10 mouse cellular contexts compared by ENCODE assay signal in the genomic region with DNA sequence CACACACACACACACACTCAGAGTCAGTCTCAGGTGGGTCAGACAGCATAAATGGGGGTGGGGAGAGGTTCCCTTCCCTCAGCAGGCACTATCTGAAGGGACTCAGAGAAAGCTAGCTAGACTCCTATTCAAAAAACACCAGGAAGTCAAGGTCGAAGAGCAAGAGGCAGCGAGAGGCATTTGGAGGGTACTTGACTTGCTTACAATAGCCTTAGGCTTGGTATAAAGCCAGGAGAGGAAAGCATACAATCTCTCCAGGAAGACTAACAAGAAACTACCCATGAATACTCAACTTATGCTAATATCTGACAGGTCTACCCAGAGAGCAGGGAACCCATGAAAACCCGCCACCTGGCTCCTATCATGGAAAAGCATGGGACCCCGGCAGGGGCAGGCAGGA.
DNase-seq lines count a peak whose midpoint lies in the region; ATAC-seq and TF ChIP-seq lines count a peak whose summit lies in the region.
"Had no signal": no experiment of that assay in that cellular context is flagged by ENCODE, and none has a peak within 500 bp of the region (broad histone marks: within the 10 kb centered on the region; RNA-seq: fewer than 3 reads in every experiment).

No protein-coding gene starts in this region.

- no peak for TF ChIP-seq CTCF in kidney, adult 2 months (conservative IDR thresholded peaks at IDR 0.05; ENCODE audit: insufficient read depth, insufficient read length, low read depth, low read length)

- H3K27me3 ChIP-seq in erythroblast, embryonic 14.5 days (ENCODE audit: control insufficient read depth), result no peaks in the 10 kb centered on the region
- no peaks in the 10 kb centered on the region for H3K27me3 ChIP-seq in kidney, adult 2 months (replicated peaks; ENCODE audit: control insufficient read depth, insufficient read depth, low read length)
- H3K27me3 ChIP-seq in heart, embryonic 16.5 days (ENCODE audit: control insufficient read depth, insufficient read depth, low read length), result no peaks in the 10 kb centered on the region
- no peaks in the 10 kb centered on the region for H3K27me3 ChIP-seq in lung, embryonic 16.5 days (ENCODE audit: control insufficient read depth, insufficient read depth, low read depth, low read length)
- no peaks in the 10 kb centered on the region for H3K27me3 ChIP-seq in limb, embryonic 10.5 days (ENCODE audit: low read depth, poor library complexity, severe bottlenecking)
- no peaks in the 10 kb centered on the region for H3K27me3 ChIP-seq in midbrain, embryonic 11.5 days (ENCODE audit: control insufficient read depth, insufficient read depth, low read length)

- 38% methylated on average over 4 of the region's 4 CpGs for WGBS in kidney, adult 2 months
- 50% methylated on average over 4 of the region's 4 CpGs for WGBS in heart, embryonic 16.5 days
- whole genome bisulfite sequencing in lung, embryonic 16.5 days, result 55% methylated on average over 4 of the region's 4 CpGs
- WGBS in limb, embryonic 10.5 days, result 83% methylated on average over 4 of the region's 4 CpGs
- WGBS in midbrain, embryonic 11.5 days, result 85% methylated on average over 4 of the region's 4 CpGs

- TF ChIP-seq POLR2A in kidney, adult 2 months (IDR thresholded peaks at IDR 0.05; ENCODE audit: low read depth, low read length), result no peak

- peak; percentile 54 for DNase-seq in kidney, adult 2 months
- no peak for DNase-seq in kidney, postnatal 10 days
- DNase-seq in limb, embryonic 10.5 days (ENCODE audit: low spot score), result no peak
- DNase-seq in midbrain, embryonic 11.5 days (ENCODE audit: low spot score, missing footprints), result no peak
- DNase-seq: cerebellum, adult 11-12 months had no signal

- H3K4me2 ChIP-seq in heart, embryonic 16.5 days (ENCODE audit: low read depth, low read length), result no peak overlapping the region
- no peak overlapping the region for H3K4me2 ChIP-seq in lung, embryonic 16.5 days (ENCODE audit: low read depth, low read length)
- H3K4me2 ChIP-seq in midbrain, embryonic 11.5 days, result no peak overlapping the region

- H3K9ac ChIP-seq in heart, embryonic 16.5 days (ENCODE audit: low read length), result 0 out of 2 replicates have a peak overlapping the region, but pooled peaks have one; percentile 18
- H3K9ac ChIP-seq in lung, embryonic 16.5 days (ENCODE audit: low read length), result no peak overlapping the region
- no peak overlapping the region for H3K9ac ChIP-seq in midbrain, embryonic 11.5 days (ENCODE audit: low read length)

- H3K4me3 ChIP-seq in erythroblast, embryonic 14.5 days (replicated peaks), result peak overlapping the region; percentile 10
- no peak overlapping the region for H3K4me3 ChIP-seq in kidney, adult 2 months (ENCODE audit: insufficient read depth, low read depth, low read length)
- H3K4me3 ChIP-seq in heart, embryonic 16.5 days (ENCODE audit: low read length), result no peak overlapping the region
- no peak overlapping the region for H3K4me3 ChIP-seq in lung, embryonic 16.5 days (ENCODE audit: low read length)
- H3K4me3 ChIP-seq in limb, embryonic 10.5 days, result no peak overlapping the region
- H3K4me3 ChIP-seq in midbrain, embryonic 11.5 days (ENCODE audit: low read depth, low read length), result no peak overlapping the region

- ATAC-seq in erythroblast, adult 5-6 weeks (replicated peaks; ENCODE audit: low FRiP score, poor library complexity, severe bottlenecking), result no peak
- ATAC-seq in heart, embryonic 16.5 days (replicated peaks; ENCODE audit: extremely low read depth, insufficient read depth, low FRiP score), result no peak
- peak; percentile 76 for ATAC-seq in lung, embryonic 16.5 days (ENCODE audit: low read depth)
- ATAC-seq in midbrain, embryonic 11.5 days (ENCODE audit: low FRiP score), result no peak
- ATAC-seq: inflammation-experienced regulatory T-cells, adult 6 months had no signal

- peak overlapping the region; percentile 93 for H3K27ac ChIP-seq in kidney, adult 2 months (ENCODE audit: insufficient read depth, low read depth, low read length)
- H3K27ac ChIP-seq in heart, embryonic 16.5 days (ENCODE audit: low read length), result peak overlapping the region; percentile 11
- peak overlapping the region; percentile 37 for H3K27ac ChIP-seq in lung, embryonic 16.5 days (ENCODE audit: low read length)
- H3K27ac ChIP-seq in limb, embryonic 10.5 days, result no peak overlapping the region
- H3K27ac ChIP-seq in midbrain, embryonic 11.5 days (ENCODE audit: low read depth, low read length), result no peak overlapping the region

- H3K9me3 ChIP-seq in erythroblast, embryonic 14.5 days (ENCODE audit: control insufficient read depth, low read length), result no peaks in the 10 kb centered on the region
- no peaks in the 10 kb centered on the region for H3K9me3 ChIP-seq in heart, embryonic 16.5 days (replicated peaks; ENCODE audit: control insufficient read depth, low read length)
- H3K9me3 ChIP-seq in lung, embryonic 16.5 days (ENCODE audit: control insufficient read depth, low read length), result no peaks in the 10 kb centered on the region
- no peaks in the 10 kb centered on the region for H3K9me3 ChIP-seq in limb, embryonic 10.5 days (replicated peaks)
- H3K9me3 ChIP-seq in midbrain, embryonic 11.5 days (ENCODE audit: control insufficient read depth, low read length), result no peaks in the 10 kb centered on the region

- H3K4me1 ChIP-seq in erythroblast, embryonic 14.5 days (ENCODE audit: control insufficient read depth), result peaks cover 61% of the 10 kb centered on the region
- peaks cover 10% of the 10 kb centered on the region for H3K4me1 ChIP-seq in kidney, adult 2 months (ENCODE audit: control insufficient read depth, insufficient read depth, low read length)
- peaks cover 22% of the 10 kb centered on the region for H3K4me1 ChIP-seq in heart, embryonic 16.5 days (ENCODE audit: control insufficient read depth, insufficient read depth, low read length)
- peaks cover 16% of the 10 kb centered on the region for H3K4me1 ChIP-seq in lung, embryonic 16.5 days (replicated peaks; ENCODE audit: control insufficient read depth, insufficient read depth, low read length)
- peaks cover 4% of the 10 kb centered on the region; the same call in 1 of the 2 replicates for H3K4me1 ChIP-seq in limb, embryonic 10.5 days
- H3K4me1 ChIP-seq in midbrain, embryonic 11.5 days (ENCODE audit: control insufficient read depth, insufficient read depth, low read length), result no peaks in the 10 kb centered on the region

- peaks cover 12% of the 10 kb centered on the region for H3K36me3 ChIP-seq in erythroblast, embryonic 14.5 days (ENCODE audit: control insufficient read depth)
- H3K36me3 ChIP-seq in kidney, adult 2 months (ENCODE audit: control insufficient read depth, insufficient read depth, low read length), result no peaks in the 10 kb centered on the region
- H3K36me3 ChIP-seq in heart, embryonic 16.5 days (ENCODE audit: control insufficient read depth, insufficient read depth), result peaks cover 24% of the 10 kb centered on the region
- H3K36me3 ChIP-seq in lung, embryonic 16.5 days (ENCODE audit: control insufficient read depth, insufficient read depth, low read length), result peaks cover 10% of the 10 kb centered on the region
- H3K36me3 ChIP-seq in limb, embryonic 10.5 days, result peaks cover 47% of the 10 kb centered on the region
- H3K36me3 ChIP-seq in midbrain, embryonic 11.5 days (ENCODE audit: control insufficient read depth, insufficient read depth, low read length), result peaks cover 6% of the 10 kb centered on the region; the same call in 1 of the 2 replicates

Comparison
In these comparisons a context has a peak if more than half of its experiments do, and no peak if none do; other contexts are left out.
1. H3K27ac ChIP-seq: peak in kidney, adult 2 months (single experiment), heart, embryonic 16.5 days (single experiment) and lung, embryonic 16.5 days (single experiment); none in limb, embryonic 10.5 days (single experiment) and midbrain, embryonic 11.5 days (single experiment).